Mouse (Mus musculus) cerebellum, adult 18-20 months (tissue): Measurements from ENCODE around the gene Nphp1.

Source experiments
- DNase-seq, 2 experiments: peaks; one replicate each; pipeline ENCODE4 v3.0.0; 2021

Gene Nphp1

GRCm38 (mm10) chr2:127788440-127789116 is at the start of gene Nphp1:
Gene Nphp1 (minus strand): TSS chr2:127788897.
- peak; percentile 82 to 86 for DNase-seq

- DNase-seq, result no peak
These were observed 44.1 kb upstream of the Nphp1 start for GRCm38 (mm10) chr2:127832833-127833190.

- no peak for DNase-seq
These were observed 43.6 kb upstream of the Nphp1 start for GRCm38 (mm10) chr2:127832103-127832832.

GRCm38 (mm10) chr2:127831401-127832102 is 42.9 kb upstream of the Nphp1 start, which contains the start of gene Bub1:
Gene Bub1 (minus strand): TSS chr2:127831865.
- DNase-seq, result peak; percentile 93 to 95

GRCm38 (mm10) chr2:127791919-127792603 is 3.4 kb upstream of the Nphp1 start, which contains the start of gene Mtln:
Gene Mtln (minus strand): TSS chr2:127792488.
- peak; percentile 90 to 93 for DNase-seq

- no peak for DNase-seq
These were observed 1.1 kb upstream of the Nphp1 start for GRCm38 (mm10) chr2:127789651-127790270.

- DNase-seq, result no peak
These were observed 441 bp upstream of the Nphp1 start for GRCm38 (mm10) chr2:127789138-127789537.

- no peak for DNase-seq
These were observed 1.5 kb downstream of the Nphp1 start for GRCm38 (mm10) chr2:127787226-127787625.

- no peak for DNase-seq
These were observed 10.2 kb downstream of the Nphp1 start for GRCm38 (mm10) chr2:127778451-127778850.

GRCm38 (mm10) chr2:127775013-127775412 is 13.7 kb downstream of the Nphp1 start:
- no peak for DNase-seq

GRCm38 (mm10) chr2:127774578-127774941 is 14.1 kb downstream of the Nphp1 start:
- no peak for DNase-seq

- no peak for DNase-seq
These were observed 14.6 kb downstream of the Nphp1 start for GRCm38 (mm10) chr2:127773938-127774577.

- no peak for DNase-seq
These were observed 27.1 kb downstream of the Nphp1 start for GRCm38 (mm10) chr2:127761587-127761986.

GRCm38 (mm10) chr2:127760429-127761000 is 28.2 kb downstream of the Nphp1 start:
- no peak for DNase-seq

GRCm38 (mm10) chr2:127760014-127760413 is 28.7 kb downstream of the Nphp1 start:
- DNase-seq, result no peak

GRCm38 (mm10) chr2:127759157-127759880 is 29.4 kb downstream of the Nphp1 start:
- DNase-seq, result peak; percentile 22 to 25

GRCm38 (mm10) chr2:127757171-127757570 is 31.5 kb downstream of the Nphp1 start:
- DNase-seq, result peak; percentile 83 to 94

- DNase-seq, result no peak
These were observed 34.6 kb downstream of the Nphp1 start for GRCm38 (mm10) chr2:127754113-127754512.

GRCm38 (mm10) chr2:127751849-127752610 is 36.7 kb downstream of the Nphp1 start:
- no peak for DNase-seq

GRCm38 (mm10) chr2:127749376-127749775 is 39.3 kb downstream of the Nphp1 start:
- DNase-seq, result no peak
